Mouse (Mus musculus) myocyte (in vitro differentiated cells): ENCODE measurements around the gene Pla2g2d. TPM values are rescaled to one million over a fixed set of nuclear protein-coding genes. Genes with fewer than 3 reads are reported as not detected.

ENCODE experiments used
- H3K27me3 ChIP-seq: one replicate; pipeline ENCODE4 v1.6.1; 2011; ENCODE audit not compliant: control insufficient read depth, insufficient read depth, insufficient read length
- H3K36me3 ChIP-seq: one replicate; pipeline ENCODE4 v1.6.1; 2011; ENCODE audit not compliant: control insufficient read depth, insufficient read depth
- H3K4me2 ChIP-seq: one replicate; pipeline ENCODE4 v1.6.1; 2011; ENCODE audit warnings: low read depth, control low read depth
- H3K4me3 ChIP-seq: one replicate; pipeline ENCODE4 v1.5.1; 2011; ENCODE audit warnings: mild to moderate bottlenecking, control low read depth, moderate library complexity
- H3K79me2 ChIP-seq: one replicate; pipeline ENCODE4 v1.6.1; 2011; ENCODE audit not compliant: control insufficient read depth, insufficient read depth
- H3ac ChIP-seq: one replicate; pipeline ENCODE4 v1.6.1; 2011; ENCODE audit not compliant: control insufficient read depth, insufficient read length
- CEBPB ChIP-seq: IDR thresholded peaks from 2 replicates; pipeline ENCODE4 v1.6.1; 2011; ENCODE audit warnings: mild to moderate bottlenecking, moderate library complexity; ENCODE audit not compliant: poor library complexity, insufficient read depth, severe bottlenecking
- E2F4 ChIP-seq: IDR thresholded peaks from one replicate; pipeline ENCODE4 v1.6.1; 2011; ENCODE audit warnings: mild to moderate bottlenecking, control low read depth, moderate library complexity; ENCODE audit not compliant: insufficient read depth
- MAX ChIP-seq: IDR thresholded peaks from one replicate; pipeline ENCODE4 v1.6.1; 2011; ENCODE audit warnings: low read depth, mild to moderate bottlenecking, control low read depth
- MYOD1 ChIP-seq, 3 experiments: IDR thresholded peaks; one replicate each; pipeline ENCODE4 v1.6.1; 2011; ENCODE audit warnings: control low read depth in 2 of 3, low read depth in 2 of 3, mild to moderate bottlenecking in 2 of 3, moderate library complexity in 1 of 3; ENCODE audit not compliant: insufficient read length in 2 of 3, control insufficient read depth in 1 of 3
- MYOG ChIP-seq, 3 experiments: IDR thresholded peaks; one replicate each; pipeline ENCODE4 v1.6.1; 2011; ENCODE audit warnings: control low read depth in 2 of 3, low read depth in 2 of 3, mild to moderate bottlenecking in 2 of 3; ENCODE audit not compliant: insufficient read length in 2 of 3, control insufficient read depth in 1 of 3, insufficient read depth in 1 of 3
- POLR2A ChIP-seq: IDR thresholded peaks from one replicate; pipeline ENCODE4 v1.6.1; 2011; ENCODE audit warnings: low read depth, mild to moderate bottlenecking, control low read depth, moderate library complexity; ENCODE audit not compliant: insufficient read length
- POLR2AphosphoS2 ChIP-seq: IDR thresholded peaks from one replicate; pipeline ENCODE4 v1.6.1; 2011; ENCODE audit warnings: low read depth, control low read depth; ENCODE audit not compliant: insufficient read length
- REST ChIP-seq: IDR thresholded peaks from one replicate; pipeline ENCODE4 v1.6.1; 2011; ENCODE audit warnings: mild to moderate bottlenecking, control low read depth, moderate library complexity; ENCODE audit not compliant: insufficient read depth, insufficient read length
- SRF ChIP-seq: IDR thresholded peaks from one replicate; pipeline ENCODE4 v1.6.1; 2011; ENCODE audit warnings: low read depth; ENCODE audit not compliant: control insufficient read depth, insufficient read length
- TCF12 ChIP-seq: IDR thresholded peaks from one replicate; pipeline ENCODE4 v1.6.1; 2011; ENCODE audit warnings: mild to moderate bottlenecking, control low read depth; ENCODE audit not compliant: poor library complexity, insufficient read depth, severe bottlenecking
- TCF3 ChIP-seq: IDR thresholded peaks from one replicate; pipeline ENCODE4 v1.6.1; 2011; ENCODE audit warnings: low read depth, control low read depth; ENCODE audit not compliant: insufficient read length
- USF1 ChIP-seq: IDR thresholded peaks from one replicate; pipeline ENCODE4 v1.6.1; 2011; ENCODE audit warnings: low read depth, mild to moderate bottlenecking, control low read depth, moderate library complexity
- polyA plus RNA-seq: library from polyadenylated mRNA; unstranded; fragments of >200 nt; fragmentation: generic; extraction: Trizol; gene quantifications from one replicate; pipeline ENCODE4 v1.2.1, GENCODE M21; 2012; ENCODE audit warnings: missing spikeins

The Pla2g2d gene
- polyA plus RNA-seq, 1 experiment = 0.05 TPM

- Histone ChIP-seq H3K4me2 (no peak overlapping the region), H3K4me3 (no peak overlapping the region), H3ac (no peak overlapping the region), H3K27me3 (peaks cover 17% of the 10 kb centered on the region), H3K36me3 (no peaks in the 10 kb centered on the region), H3K79me2 (no peaks in the 10 kb centered on the region)
- TF ChIP-seq REST = no peak
- no peak for TF ChIP-seq POLR2AphosphoS2
- no peak for TF ChIP-seq MYOG (IDR thresholded peaks at IDR 0.05; ENCODE audit: control insufficient read depth in 1 of 3, insufficient read depth in 1 of 3, insufficient read length in 2 of 3, low read depth in 2 of 3)
These were observed 2.2 kb downstream of the Pla2g2d start for GRCm38 (mm10) chr4:138777417-138778407.

GRCm38 (mm10) chr4:138780300-138780699, 4.8 kb downstream of the Pla2g2d start:
- Histone ChIP-seq H3ac (no peak overlapping the region), H3K79me2 (no peaks in the 10 kb centered on the region), H3K27me3 (peaks cover 16% of the 10 kb centered on the region), H3K36me3 (no peaks in the 10 kb centered on the region), H3K4me2 (no peak overlapping the region), H3K4me3 (no peak overlapping the region)
- TF ChIP-seq REST (no peak), SRF (no peak), E2F4 (no peak), POLR2AphosphoS2 (no peak), TCF12 (no peak), TCF3 (no peak), MYOD1 (IDR thresholded peaks at IDR 0.05; ENCODE audit: control insufficient read depth in 1 of 3, insufficient read length in 2 of 3, low read depth in 2 of 3) (no peak), MAX (no peak), CEBPB (no peak), MYOG (IDR thresholded peaks at IDR 0.05; ENCODE audit: control insufficient read depth in 1 of 3, insufficient read depth in 1 of 3, insufficient read length in 2 of 3, low read depth in 2 of 3) (no peak), POLR2A (no peak), USF1 (no peak)

DNA sequence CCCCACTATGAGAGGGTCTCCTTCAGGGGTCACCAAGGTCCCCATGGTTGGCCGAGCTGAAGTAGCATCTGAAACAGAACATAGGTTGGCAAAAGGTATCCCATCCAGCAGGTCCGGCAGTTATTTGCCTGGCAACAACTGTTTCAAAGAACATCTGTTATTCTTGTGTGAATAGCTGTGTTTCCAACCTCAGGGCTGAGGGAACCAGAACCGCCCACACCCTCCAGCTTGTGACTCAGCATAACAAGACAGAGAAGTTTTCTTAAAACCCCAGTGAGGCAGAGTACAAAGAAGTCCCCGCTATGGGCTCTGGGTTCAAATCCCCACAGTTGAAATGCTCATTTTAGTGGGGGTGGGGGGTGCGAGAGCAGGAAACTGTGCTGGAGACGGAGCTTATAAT, 6.6 kb downstream of the Pla2g2d start:
- no peak for TF ChIP-seq TCF3
- no peak for TF ChIP-seq POLR2AphosphoS2
- TF ChIP-seq POLR2A = no peak
- no peak for TF ChIP-seq MYOG (IDR thresholded peaks at IDR 0.05; ENCODE audit: control insufficient read depth in 1 of 3, insufficient read depth in 1 of 3, insufficient read length in 2 of 3, low read depth in 2 of 3)
- TF ChIP-seq TCF12 = no peak
- TF ChIP-seq MYOD1 (IDR thresholded peaks at IDR 0.05; ENCODE audit: control insufficient read depth in 1 of 3, insufficient read length in 2 of 3, low read depth in 2 of 3) = no peak
- no peak for TF ChIP-seq REST
- no peak overlapping the region for H3K4me3 ChIP-seq
- H3ac ChIP-seq = no peak overlapping the region
- no peaks in the 10 kb centered on the region for H3K36me3 ChIP-seq
- H3K27me3 ChIP-seq = peaks cover 20% of the 10 kb centered on the region
- no peaks in the 10 kb centered on the region for H3K79me2 ChIP-seq
- no peak overlapping the region for H3K4me2 ChIP-seq

GRCm38 (mm10) chr4:138785721-138786120, 10.2 kb downstream of the Pla2g2d start:
- Histone ChIP-seq H3ac (no peak overlapping the region), H3K79me2 (no peaks in the 10 kb centered on the region), H3K4me2 (no peak overlapping the region), H3K36me3 (no peaks in the 10 kb centered on the region), H3K27me3 (peaks cover 10% of the 10 kb centered on the region), H3K4me3 (no peak overlapping the region)
- TF ChIP-seq CEBPB (no peak), MYOG (IDR thresholded peaks at IDR 0.05; ENCODE audit: control insufficient read depth in 1 of 3, insufficient read depth in 1 of 3, insufficient read length in 2 of 3, low read depth in 2 of 3) (no peak), USF1 (no peak), MAX (no peak)

- peaks cover 9% of the 10 kb centered on the region for H3K27me3 ChIP-seq
- H3K4me2 ChIP-seq = no peak overlapping the region
- no peaks in the 10 kb centered on the region for H3K79me2 ChIP-seq
- no peak for TF ChIP-seq REST
- no peak for TF ChIP-seq MYOG (IDR thresholded peaks at IDR 0.05; ENCODE audit: control insufficient read depth in 1 of 3, insufficient read depth in 1 of 3, insufficient read length in 2 of 3, low read depth in 2 of 3)
- no peak for TF ChIP-seq POLR2AphosphoS2
- no peak for TF ChIP-seq CEBPB
- TF ChIP-seq TCF3 = no peak
- TF ChIP-seq USF1 = no peak
- TF ChIP-seq MAX = no peak
- TF ChIP-seq TCF12 = no peak
- no peak for TF ChIP-seq E2F4
- TF ChIP-seq SRF = no peak
- no peak for TF ChIP-seq POLR2A
- no peak for TF ChIP-seq MYOD1 (IDR thresholded peaks at IDR 0.05; ENCODE audit: control insufficient read depth in 1 of 3, insufficient read length in 2 of 3, low read depth in 2 of 3)
- no peak overlapping the region for H3ac ChIP-seq
- no peaks in the 10 kb centered on the region for H3K36me3 ChIP-seq
- no peak overlapping the region for H3K4me3 ChIP-seq
These were observed 10.6 kb downstream of the Pla2g2d start for GRCm38 (mm10) chr4:138786141-138786540.
